Mouse (Mus musculus) gastrocnemius, adult 2 months (tissue): Measurements from ENCODE around the gene Alox5ap. TPM values are rescaled to one million over a fixed set of nuclear protein-coding genes. Genes with fewer than 3 reads are reported as not detected.
A peak's percentile ranks its signal among the peaks of the same experiment; 100 is the strongest.

ENCODE experiments used
- DNase-seq: peaks from one replicate; pipeline ENCODE4 v3.0.0; 2022
- H3K27ac ChIP-seq: fragments of 200-600 bp; 2 replicates; pipeline ENCODE4 v1.8.1; 2022; ENCODE audit warnings: mild to moderate bottlenecking
- H3K4me3 ChIP-seq: fragments of 200-600 bp; 2 replicates; pipeline ENCODE4 v1.8.1; 2022; ENCODE audit warnings: mild to moderate bottlenecking, moderate library complexity
- CTCF ChIP-seq: fragments of 200-600 bp; IDR thresholded peaks from 2 replicates; pipeline ENCODE4 v1.8.1; 2022; ENCODE audit warnings: antibody characterized with exemption, mild to moderate bottlenecking, moderate library complexity
- intact Hi-C: fragments of 180-260 bp; cut with DNase I; formaldehyde crosslinking; loops from one replicate; pipeline ENCODE4 v1.15.1; 2025
- total RNA-seq, 2 experiments: library from RNA; stranded (reverse); gene quantifications; 2 replicates each; pipeline ENCODE4 v1.2.3; 2021

Alox5ap gene
- total RNA-seq, 2 experiments from 2014 or later: 4.1 to 5.1 TPM

DNA sequence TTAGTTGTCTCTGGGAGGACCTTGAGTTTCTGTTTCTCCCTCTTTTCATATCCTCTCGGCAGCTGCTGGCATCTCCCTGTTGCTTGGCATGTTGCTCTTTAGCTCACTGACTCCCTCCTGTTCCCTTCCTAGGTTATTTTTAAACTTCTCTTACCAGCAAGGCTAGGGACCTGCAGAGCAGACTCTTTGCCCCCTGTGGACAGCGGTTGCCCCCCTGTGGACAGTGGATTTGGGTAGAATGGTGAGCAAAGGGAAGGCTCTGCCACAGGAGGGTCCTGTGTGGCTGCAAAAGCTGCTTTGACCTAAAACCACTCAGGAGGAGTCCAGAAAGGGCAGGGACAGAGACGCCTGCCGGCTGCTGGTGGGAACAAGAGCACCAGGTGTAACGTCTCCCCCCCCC, 21.5 kb upstream of the Alox5ap start:
- peak; percentile 59 for TF ChIP-seq CTCF
- H3K27ac ChIP-seq: peak overlapping the region; percentile 88
- intact Hi-C loops: no loop called here

DNA sequence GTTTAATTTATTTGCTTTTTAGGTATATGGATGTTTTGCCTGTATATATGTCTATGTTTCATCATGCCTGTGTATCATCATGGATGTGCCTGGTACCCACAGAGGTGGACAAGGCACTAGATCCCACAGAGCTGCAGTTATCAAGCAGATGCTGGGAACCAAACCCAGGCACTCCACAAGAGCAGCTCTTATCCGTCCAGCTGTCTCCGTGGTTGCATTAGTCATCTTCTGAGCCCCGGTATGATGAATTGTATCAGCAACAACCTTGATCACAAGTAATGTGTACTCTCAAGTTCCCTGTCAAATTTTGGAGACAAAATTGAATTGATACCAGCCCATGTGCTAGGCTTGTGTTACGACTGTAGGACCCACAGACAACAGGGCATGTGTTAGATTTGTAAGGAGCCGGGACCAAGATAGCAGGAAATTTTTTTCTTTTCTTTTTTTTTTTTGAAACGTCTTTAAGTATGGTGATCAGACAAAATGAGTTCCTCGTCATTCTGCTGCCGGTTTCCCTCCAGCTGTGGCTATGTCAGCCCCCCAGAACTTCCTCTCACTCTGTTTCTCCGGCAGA, 19.1 kb upstream of the Alox5ap start:
- intact Hi-C loops: no loop called here
- no peak for DNase-seq
- TF ChIP-seq CTCF: no peak
- H3K4me3 ChIP-seq: peak overlapping the region; percentile 55
- H3K27ac ChIP-seq: peak overlapping the region; percentile 58

More for the DNA sequence above, 21.5 kb upstream of the Alox5ap start:
- peak; percentile 63 for DNase-seq
- H3K4me3 ChIP-seq: peak overlapping the region; percentile 60

DNA sequence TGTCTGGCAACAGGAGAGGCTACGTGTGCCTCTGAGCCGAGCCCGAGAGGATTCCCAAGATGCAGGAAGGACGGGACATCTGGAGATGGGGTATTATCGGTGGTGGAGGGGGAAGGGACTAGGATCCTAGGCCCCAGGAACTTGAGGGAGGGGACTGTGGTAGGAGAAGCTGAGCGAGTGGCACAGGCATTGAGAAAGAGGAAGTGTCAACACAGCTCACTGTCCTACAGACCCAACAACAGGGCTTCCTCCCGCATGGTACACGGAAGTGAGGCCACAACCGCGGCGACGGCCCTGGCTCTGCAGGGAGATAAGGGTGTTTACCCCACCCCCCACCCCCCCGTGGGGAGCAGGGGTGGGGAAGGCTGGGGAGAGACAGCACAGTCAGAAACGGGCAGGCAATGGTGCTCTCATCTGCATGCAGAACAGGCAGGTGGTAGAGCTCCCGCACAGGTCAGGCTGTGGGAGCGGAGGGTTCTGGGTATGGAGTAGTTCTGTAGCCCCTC, 18.5 kb upstream of the Alox5ap start:
- peak; percentile 49 for DNase-seq
- peak overlapping the region; percentile 55 for H3K4me3 ChIP-seq
- intact Hi-C loops: no loop called here
- H3K27ac ChIP-seq: peak overlapping the region; percentile 58
- no peak for TF ChIP-seq CTCF

DNA sequence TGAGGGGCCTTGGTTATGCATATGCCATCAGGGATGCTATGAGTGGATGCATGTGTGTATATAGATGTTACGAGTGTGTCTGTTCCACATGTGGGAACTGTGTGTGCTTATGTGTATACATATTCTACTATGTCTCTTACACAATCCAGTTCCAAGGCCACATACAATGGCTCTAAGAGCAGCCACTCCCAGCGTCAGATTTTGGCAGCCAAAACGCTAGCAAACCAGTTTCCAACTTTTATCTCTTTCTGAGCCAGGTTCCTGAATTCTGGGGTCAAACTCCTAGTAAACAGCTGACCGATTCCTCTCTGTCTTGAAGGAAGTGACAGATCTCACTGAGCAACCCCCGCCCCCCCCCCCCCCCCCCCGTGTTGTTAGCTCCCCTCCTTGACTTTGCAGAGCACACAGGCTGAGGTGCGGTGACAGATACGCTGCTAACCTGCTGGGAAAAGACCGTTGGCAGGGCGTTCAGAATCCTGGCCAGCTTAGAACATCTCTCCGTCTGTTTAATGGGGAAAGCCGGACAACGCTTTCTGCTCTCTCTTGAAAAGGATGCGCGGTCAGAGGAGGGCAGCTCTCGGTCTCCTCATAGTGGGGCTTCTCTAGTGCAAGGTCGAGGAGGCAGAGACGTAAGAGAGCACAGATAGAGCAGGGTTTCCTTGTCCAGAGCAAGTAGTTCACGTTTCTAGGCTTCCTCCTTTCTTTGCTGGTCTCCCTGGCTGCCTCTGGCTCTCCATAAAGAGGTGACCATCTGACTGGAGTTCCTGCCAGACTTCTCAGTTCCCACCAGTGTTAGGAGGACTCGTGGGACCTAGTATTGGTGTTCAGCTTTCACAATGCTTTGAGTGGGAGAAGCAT, 17.3 kb upstream of the Alox5ap start:
- DNase-seq: no peak
- no peak for TF ChIP-seq CTCF
- intact Hi-C loops: no loop called here
- Histone ChIP-seq H3K27ac (peak overlapping the region; percentile 71), H3K4me3 (peak overlapping the region; percentile 63)

DNA sequence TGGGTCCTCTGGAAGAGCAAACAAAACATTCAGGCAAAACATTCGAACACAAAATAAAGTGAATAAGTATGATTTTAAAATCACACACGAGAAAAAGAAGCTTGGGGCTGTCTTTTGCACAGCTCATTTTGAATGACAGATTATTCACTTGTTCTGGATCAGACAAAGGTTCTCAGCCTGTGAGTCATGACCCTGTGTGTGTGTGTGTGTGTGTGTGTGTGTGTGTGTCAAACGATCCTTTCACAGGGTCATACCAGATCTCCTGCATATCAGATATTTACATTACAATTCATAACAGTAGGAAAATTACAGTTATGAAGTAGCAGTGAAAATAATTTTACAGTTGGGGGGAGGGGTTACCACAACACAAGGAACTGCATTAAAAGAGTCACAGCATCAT, 12.3 kb upstream of the Alox5ap start:
- Histone ChIP-seq H3K4me3 (no peak overlapping the region), H3K27ac (no peak overlapping the region)
- TF ChIP-seq CTCF: no peak
- no peak for DNase-seq
- intact Hi-C loops: no loop called here

DNA sequence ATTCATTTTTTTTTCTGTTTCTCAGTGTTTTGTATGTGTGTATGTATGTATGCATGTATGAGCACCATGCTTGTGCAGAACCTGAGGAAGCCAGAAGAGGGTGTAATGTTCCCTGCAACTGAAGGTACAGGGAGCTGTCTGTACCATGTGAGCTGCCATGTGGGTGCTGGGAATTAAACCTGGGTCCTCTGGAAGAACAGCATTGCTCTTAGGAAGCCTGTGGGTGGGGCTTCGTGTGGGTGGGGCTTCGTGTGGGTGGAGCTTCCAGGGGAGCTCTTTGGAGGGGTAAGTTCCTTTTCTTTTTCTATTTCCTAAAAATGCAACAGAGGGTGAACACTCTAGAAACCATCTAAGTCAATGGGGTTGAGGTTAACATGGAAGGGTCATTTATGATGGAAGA, 11.1 kb upstream of the Alox5ap start:
- Histone ChIP-seq H3K4me3 (no peak overlapping the region), H3K27ac (no peak overlapping the region)
- TF ChIP-seq CTCF: no peak
- intact Hi-C loops: no loop called here
- no peak for DNase-seq

DNA sequence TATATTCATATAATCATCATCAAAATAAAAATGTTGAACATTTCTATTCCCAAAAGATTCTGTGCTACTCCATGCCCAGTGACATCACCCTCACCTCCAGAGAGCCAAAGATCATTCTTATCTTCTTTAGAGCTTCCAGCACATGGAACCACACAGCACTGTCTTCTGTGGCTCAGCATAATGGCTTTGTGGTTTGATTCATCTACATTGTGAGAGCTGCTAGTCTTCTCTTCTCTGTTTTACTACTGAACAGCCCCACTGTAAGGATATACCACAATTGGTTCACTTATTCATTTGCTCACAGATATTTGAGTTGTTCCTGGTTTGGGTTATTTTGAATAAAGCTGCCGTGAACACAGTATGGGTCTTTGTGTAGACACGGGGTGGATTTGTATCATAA, 9.0 kb upstream of the Alox5ap start:
- no peak overlapping the region for H3K4me3 ChIP-seq
- no peak overlapping the region for H3K27ac ChIP-seq
- intact Hi-C loops: no loop called here
- no peak for TF ChIP-seq CTCF
- no peak for DNase-seq

DNA sequence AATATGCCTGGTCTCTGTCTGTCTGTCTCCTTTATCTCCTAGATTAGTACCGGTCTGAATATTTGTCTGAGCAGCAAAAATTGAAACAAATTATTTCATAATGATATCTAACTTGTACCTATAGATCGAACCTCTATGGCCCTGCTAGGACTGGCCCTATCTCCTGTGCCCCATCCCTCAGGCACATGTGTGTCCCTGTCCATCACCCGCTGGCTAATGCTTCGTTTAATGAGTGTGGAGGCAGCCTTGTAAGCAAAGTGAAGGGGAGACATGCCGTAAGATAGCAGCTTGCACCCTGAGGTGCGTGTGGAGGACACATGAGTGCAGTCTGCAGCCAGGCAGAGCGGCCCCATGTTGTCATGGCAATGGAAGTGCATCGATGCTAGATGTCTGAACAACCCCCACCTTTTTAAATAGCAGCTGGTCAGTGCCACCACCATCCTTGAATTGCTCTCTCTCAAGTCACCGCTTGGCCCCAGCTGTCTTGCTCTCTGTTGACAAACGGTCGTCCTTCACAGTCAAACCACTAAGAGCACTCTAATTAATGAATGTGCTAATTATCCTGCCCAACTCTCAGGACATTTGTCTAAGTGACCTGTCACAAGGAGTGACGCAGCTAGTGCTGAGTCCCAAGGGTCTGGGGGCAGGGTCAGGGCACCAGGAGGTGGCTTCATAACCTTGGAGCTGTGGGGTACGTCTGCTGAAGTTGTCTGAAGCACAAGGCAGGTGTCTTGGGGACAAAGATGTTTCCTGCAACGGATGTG, 6.9 kb upstream of the Alox5ap start:
- no peak overlapping the region for H3K4me3 ChIP-seq
- H3K27ac ChIP-seq: no peak overlapping the region
- DNase-seq: no peak
- intact Hi-C loops: no loop called here
- TF ChIP-seq CTCF: no peak

DNA sequence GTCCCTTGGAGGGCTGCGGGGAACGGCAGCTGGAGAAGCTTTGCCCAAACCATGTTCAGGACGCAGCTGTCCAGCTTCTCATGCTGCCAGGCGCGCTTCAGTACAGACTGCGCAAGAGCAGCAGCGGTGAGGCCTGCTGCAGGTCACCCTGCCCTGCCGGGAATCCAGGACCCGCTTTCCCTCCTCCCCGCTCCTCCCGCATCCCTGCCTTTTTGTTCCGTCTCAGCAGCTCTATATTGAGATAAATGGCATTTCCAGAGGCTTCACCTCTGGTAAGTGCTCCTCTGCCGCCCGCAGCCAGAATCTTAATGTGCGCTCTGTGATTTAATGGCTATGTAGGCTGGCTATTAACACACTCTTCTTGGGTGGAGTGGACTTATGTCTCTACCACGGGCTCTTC, 5.5 kb upstream of the Alox5ap start:
- intact Hi-C loops: no loop called here
- no peak for TF ChIP-seq CTCF
- peak overlapping the region; percentile 66 for H3K27ac ChIP-seq
- H3K4me3 ChIP-seq: peak overlapping the region; percentile 41
- DNase-seq: peak; percentile 58

DNA sequence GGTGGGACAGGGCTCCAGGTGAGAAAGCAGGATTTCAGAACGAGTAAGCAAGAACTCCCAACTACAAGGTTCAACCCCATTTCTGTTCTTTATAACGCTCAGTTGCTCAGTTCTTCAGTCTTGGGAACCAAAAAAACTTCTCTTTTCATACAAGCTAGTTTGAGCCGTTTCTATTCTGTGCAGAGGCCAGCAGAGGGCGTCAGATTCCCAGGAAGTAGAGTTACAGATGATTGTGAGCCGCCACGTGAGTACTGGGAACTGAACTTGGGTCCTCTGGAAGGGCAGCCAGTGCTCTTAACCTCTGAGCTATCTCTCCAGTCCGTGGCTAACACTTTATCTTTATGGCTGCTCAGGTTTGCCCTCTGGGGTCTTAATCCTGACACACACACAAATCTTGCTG, 3.1 kb upstream of the Alox5ap start:
- no peak overlapping the region for H3K4me3 ChIP-seq

DNA sequence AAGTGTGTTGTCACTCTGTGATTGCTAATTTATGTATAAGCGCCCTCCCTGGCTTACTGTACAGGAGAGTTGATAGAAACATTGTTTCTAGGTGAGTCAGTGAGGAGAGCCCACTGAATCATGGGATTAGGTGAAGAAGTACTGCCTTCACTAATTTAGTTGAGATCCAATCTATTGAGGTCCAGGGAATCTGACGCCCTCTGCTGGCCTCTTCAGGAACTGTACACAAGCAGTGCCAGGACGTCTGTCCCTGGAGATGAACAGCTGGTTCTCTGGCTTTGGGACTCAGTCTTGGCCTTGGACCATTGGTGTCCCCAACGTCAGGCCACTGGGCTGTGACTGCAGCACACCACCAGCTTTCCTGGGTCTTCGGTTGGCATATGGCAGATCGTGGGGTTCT, 2.7 kb upstream of the Alox5ap start:
- peak; percentile 58 for TF ChIP-seq CTCF
- intact Hi-C loops: no loop called here
- peak; percentile 54 for DNase-seq
- H3K4me3 ChIP-seq: no peak overlapping the region
- H3K27ac ChIP-seq: no peak overlapping the region

More for the DNA sequence above, 3.1 kb upstream of the Alox5ap start:
- no peak for TF ChIP-seq CTCF
- intact Hi-C loops: no loop called here
- DNase-seq: no peak
- no peak overlapping the region for H3K27ac ChIP-seq

DNA sequence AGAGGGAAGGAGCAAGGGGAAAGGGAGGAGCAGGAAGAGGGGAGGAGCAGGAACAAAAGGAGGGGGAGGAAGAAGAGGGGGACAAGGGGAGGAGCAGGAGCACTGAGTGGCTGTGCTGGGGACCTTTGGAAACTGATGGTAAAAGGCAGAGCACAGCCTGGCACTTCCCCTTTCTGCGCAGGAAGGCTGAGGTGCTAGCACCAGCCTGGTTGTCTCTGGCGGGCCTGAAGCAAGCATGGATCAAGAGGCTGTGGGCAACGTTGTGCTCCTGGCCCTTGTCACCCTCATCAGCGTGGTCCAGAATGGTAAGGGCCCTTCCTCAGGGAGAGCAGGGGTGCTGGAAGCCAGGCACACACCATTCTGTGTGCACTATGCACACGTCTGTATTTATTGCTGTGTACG, 312 bp downstream of the Alox5ap start:
- intact Hi-C loops: no loop called here
- peak overlapping the region; percentile 48 for H3K4me3 ChIP-seq

DNA sequence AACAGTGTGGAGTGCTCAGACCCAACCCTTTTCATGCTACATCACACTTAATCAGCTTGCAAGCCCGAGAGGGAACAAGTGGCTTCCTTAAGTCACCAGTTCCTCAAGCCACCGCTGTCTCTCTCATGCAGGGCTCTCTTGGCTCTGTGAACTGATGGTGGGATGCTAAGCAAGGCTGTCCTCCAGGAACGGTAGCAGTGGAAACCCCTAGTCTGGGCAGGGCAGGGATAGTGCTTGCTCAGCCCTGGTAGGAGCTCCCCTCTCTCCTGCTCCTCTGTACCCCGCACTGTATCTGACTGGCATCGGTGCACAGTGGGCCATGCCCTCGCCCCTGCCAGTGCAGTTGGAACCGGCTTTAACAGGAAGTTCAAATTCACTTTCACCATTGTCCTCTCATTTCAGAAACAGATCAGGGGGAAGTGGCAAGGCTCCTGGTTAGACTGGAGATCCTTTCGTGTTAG, 2.2 kb downstream of the Alox5ap start:
- intact Hi-C loops: no loop called here
- DNase-seq: no peak
- Histone ChIP-seq H3K4me3 (peak overlapping the region; percentile 11; the same call in 1 of the 2 replicates), H3K27ac (no peak overlapping the region)
- TF ChIP-seq CTCF: no peak

More for the DNA sequence above, 312 bp downstream of the Alox5ap start:
- peak; percentile 39 for DNase-seq
- peak overlapping the region; percentile 38 for H3K27ac ChIP-seq
- no peak for TF ChIP-seq CTCF
